Mouse (Mus musculus): Measurements from ENCODE around the gene Ptpre. TPM values are rescaled to one million over a fixed set of nuclear protein-coding genes. Genes with fewer than 3 reads are reported as not detected.
"Not testable (repeated sequence)": the region's sequence is repeated elsewhere in the genome, so short reads cannot be mapped to it uniquely, and the experiment has no call there.

The Ptpre gene
- total RNA-seq, 2 experiments from 2014 or later, result 23.7 to 25.4 TPM

DNA sequence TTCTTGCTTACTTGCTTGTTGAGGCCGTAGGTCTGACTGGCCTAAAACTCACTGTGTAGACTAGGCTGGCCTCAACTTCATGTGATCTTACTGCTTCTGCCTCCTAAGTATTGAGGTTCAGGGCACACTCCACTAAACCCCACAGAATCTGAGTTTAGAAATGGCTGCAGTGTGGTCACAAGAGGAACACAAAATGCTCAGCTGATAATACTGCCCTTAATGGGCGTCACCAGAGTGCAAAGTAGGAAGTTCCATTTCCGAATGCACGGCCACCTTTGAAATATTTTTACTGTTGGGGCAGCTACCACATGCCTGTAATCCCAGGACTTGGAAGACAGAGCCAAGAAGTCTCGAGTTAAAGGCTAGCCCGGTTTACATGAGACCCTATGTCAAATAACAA is 65.0 kb downstream of the Ptpre start:
- no peak for DNase-seq (ENCODE audit: low spot score in 2 of 2)

DNA sequence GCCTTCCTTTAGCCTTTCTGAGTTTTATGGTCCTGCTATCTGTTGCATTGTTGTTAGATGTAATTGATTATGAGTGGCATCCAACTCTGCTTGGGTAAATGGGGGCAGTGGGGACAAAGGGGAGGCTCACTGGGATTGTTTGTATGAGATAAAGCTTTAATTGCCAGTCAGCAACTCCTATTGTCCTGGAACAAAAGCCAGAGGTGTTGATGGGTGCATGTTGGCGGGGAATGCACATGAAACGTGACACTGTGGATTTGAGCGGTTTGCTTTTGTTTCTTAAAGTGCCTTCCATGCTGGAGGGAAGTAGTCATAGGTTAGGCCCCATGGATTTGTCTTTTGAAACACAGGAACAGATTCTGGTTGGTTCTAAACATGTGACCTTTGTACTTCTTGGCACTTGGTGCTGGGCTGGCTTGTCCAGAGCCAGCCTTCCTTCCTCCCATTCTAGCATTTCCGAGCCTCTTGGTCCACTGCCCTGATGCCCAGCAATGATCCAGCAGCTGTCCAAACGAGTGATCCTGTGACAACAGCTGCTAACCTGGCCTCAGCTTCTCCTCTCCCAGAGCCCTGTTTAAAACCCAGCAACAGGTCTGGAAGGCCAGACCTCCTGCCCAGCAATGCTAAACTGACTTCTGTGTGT is 65.7 kb downstream of the Ptpre start:
- no peak for DNase-seq (ENCODE audit: low spot score in 2 of 2)

DNA sequence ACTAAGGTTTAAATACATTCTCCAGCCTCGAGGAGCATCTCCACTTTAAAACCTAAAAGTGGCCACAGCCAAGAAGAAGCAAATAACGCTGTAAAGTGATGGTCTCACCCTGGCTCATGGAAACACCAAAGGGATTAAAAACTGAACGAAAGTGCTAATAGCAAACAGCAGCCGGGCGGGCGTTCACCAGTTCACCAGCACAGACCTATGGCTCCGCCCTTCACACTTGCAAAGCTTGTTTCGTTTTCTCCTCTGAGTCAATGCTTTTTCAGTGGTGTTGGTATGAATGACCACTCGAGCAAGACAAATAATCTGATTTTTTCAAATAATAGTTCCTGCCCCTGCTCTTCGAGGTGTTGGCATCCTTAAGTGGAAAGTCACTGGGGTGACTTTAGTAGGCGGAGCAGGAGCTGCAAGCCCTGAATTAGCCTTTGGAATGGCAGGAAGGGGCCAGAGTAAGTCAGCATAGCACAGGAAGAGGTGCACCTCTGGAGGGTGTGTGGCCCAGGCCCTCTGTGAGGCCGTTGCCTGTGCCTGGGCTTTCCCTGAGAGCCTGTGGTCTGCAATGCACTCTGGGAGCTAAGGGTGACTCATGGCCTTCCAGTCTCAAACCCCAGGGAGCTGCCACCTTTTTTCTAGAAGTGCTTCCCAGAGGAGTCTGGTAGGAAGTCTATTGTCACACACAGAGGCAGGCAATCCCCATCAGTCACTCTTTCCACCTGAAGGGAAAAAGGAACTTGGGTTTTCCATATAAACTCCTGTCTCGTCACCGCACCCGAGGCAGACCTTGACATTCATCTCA is 67.9 kb downstream of the Ptpre start:
- no peak for DNase-seq (ENCODE audit: low spot score in 2 of 2)

DNA sequence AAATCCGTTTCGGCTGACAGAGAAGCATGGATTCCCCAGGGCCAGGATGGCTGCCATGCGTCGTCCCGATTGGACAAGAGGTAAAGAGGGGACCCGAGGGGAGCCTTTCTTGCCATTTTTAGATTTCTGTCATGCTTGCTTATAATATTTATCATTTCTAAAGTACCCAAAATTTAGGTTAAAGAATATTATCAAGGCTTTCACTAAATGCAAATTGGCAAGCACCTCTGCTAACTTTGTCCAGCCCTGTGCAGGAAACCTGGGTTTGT is 68.5 kb downstream of the Ptpre start:
- no peak for DNase-seq (ENCODE audit: low spot score in 2 of 2)

DNA sequence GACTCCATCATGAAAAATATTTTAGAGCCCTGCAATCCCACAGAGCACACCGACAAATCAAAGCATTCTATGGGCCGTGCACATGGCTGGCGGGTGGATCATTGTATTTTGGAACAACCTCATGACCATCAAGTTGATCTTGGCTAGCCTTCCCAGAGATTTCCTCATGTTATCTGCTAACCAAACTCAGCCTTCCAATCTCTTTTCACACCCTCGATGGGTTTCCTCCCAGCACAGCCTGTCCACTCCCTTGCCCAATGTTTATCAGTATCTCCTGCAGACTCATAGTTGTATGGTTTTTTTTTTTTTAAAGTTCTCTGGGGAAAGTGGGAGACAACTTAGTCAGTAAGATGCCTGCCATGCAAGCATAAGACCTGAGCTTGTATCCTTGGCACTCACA is 70.9 kb downstream of the Ptpre start:
- DNase-seq (ENCODE audit: low spot score in 2 of 2), result no peak

DNA sequence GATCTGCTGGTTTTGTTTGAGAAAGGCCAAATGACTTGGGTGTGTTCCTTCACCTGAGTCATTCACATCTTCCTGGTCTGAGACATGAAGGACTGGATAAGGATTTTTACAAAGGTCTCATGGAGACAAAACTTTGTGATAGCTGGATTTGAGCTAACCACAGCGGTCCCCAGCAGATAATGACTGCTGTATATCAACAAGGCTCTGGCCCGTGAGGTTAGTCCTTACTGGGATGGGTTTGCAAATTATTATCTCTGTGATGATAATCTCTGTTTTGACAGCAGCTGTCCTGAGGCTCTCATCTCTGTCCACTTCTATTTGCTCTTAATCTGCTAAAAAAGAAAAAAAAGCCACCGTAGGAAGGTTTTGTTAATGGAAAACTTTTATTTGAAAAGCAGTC is 71.7 kb downstream of the Ptpre start:
- DNase-seq (ENCODE audit: low spot score in 2 of 2), result no peak

DNA sequence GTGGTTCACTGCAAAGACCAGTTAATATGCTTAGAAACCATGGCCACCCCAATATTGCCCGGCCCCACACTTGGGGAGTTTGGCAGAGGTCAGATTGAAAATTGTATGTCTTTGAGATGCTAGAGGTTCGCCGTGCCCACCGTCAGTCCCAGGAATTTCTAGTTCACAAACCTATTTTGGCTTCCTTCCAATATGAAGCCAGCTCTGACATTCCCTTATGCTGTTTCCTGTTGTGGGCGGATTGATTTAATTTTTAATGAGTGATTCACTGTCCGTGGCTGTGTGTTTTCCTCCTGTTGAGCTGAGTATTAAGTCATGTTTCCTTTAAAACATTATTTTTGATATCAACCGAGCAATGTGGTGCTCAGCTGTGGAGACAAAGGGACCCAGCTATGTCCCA is 72.4 kb downstream of the Ptpre start:
- no peak for DNase-seq (ENCODE audit: low spot score in 2 of 2)

DNA sequence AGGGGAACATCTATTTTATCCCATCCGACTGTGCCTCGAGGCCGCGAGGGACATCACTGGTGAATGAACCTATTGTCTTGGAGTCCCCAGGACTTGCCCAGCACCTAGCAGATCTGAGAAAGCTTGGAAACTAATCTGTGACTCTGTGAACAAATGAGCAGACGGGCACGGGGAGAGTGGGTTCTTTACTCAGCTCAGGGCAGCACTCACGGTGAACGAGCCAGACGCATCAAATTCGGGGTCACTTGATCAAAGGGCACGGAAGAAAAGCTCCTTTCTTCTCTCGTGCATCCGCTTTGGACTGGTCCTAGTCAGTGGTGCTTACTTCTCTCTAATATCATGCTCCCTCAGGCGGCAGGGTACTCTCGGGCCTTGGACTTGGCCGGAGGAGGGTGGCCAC is 75.0 kb downstream of the Ptpre start:
- DNase-seq (ENCODE audit: low spot score in 2 of 2), result no peak

DNA sequence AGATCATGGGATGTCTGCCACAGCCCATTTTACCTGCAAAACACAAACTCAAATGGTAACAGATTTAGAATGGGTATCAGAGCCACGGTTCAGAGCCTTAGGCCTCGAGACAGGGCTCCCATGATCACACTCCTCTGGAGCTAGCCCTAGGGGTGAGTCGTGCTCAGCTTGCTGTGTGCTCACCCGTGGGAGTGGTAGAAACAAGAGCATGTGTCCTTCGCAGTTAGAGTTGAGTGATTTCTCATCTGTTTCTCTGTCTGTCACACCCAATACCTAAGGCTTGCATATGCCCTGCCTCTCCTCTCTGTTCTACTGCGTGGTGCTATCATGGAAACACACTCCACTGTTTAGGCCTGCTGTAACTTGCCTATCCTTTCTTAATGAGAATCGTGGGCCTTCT is 75.5 kb downstream of the Ptpre start:
- no peak for DNase-seq (ENCODE audit: low spot score in 2 of 2)

DNA sequence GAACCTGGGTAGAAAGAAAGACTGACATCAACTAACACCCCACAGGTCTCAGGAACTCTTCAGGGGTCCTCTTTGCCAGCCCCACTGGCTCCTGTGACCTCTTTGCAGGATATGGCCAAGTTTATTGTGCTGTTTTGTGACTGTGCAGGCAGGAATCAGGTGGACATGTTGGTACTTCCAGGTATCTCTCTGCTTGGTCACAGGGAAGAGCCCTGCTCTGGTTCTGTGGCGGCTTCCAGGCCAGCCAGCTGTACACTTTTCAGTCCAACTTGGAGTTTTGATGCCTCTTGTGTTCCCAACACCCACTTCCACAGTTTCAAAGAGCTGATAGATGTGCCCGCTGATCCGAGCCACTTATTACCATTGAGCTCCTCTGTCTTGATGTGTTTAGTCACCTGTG is 76.1 kb downstream of the Ptpre start:
- DNase-seq (ENCODE audit: low spot score in 2 of 2), result no peak

DNA sequence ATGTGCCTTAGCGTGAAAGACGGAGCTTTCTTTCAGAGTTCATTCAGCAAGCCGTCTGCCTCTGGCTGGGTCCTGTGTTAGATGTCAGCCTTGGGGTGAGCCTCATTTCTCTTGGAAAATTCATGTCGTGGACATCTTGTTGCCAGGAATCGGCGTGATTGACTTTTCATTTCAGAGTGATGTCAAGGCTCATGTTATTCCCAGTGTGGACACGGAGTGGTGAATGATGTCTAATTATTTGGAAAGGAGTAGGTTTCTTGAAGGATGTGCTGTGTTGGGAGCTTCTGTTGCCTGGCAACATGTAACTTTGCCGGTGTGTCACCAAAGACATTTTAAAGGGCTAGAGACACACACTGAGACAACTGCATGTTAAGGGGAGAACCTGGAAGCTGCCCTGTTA is 77.6 kb downstream of the Ptpre start:
- DNase-seq (ENCODE audit: low spot score in 2 of 2), result no peak

DNA sequence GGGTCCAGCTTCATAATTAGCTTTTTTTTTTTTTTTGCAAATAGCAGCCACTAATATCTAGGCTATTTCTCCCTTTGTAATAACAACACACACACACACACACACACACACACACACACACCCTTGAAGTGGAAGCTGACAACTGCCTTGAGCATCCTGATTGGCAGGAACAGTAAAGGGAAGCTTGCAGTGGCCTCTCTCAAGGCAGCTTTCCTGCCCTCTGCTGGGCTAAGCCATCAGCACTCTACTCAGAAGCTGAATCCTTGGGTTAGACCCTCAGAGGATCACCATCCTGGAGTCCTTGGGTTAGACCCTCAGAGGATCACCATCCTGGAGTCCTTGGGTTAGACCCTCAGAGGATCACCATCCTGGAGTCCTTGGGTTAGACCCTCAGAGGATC is 79.2 kb downstream of the Ptpre start:
- DNase-seq (ENCODE audit: low spot score in 2 of 2), result not testable (repeated sequence)

DNA sequence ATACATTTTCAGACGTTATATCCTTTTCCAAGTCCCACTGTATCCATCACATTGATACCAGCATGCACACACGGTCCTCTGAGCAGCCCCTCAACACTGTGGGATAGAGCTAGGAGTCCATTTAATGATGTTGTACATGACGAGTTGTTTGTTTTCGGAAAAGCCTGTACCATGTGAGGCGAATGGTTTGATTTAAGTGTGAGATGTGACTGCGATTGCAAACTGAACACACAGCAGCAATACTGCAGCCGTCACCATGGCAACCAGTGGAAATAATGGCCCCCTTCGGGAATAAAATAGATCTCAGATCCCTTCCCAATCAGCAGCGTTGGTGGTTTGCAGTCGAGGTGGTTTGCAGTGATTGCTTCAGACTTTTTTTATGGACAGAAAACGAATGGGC is 80.5 kb downstream of the Ptpre start:
- peak in 1 of 2 experiments; percentile 49 for DNase-seq (ENCODE audit: low spot score in 2 of 2)

DNA sequence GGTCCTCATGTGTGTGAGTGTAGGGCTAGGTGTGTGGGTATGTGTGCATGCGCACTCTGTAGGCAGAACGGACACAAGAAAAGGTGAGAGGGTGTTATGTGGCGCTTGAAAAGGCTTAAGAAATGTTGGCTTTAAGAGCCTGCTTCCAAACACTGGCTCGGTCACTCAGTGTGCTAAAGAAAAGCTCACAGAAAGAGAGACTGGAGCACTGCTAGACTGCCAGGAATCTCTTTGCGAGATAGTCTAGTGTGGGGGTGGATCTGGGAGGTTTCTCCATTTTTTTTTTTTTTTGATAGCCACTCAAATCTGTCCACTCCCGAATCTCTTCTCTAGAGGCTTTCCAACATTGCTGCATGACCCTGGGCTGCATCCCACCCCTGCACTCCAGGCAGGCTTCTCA is 84.4 kb downstream of the Ptpre start:
- no peak for DNase-seq (ENCODE audit: low spot score in 2 of 2)

DNA sequence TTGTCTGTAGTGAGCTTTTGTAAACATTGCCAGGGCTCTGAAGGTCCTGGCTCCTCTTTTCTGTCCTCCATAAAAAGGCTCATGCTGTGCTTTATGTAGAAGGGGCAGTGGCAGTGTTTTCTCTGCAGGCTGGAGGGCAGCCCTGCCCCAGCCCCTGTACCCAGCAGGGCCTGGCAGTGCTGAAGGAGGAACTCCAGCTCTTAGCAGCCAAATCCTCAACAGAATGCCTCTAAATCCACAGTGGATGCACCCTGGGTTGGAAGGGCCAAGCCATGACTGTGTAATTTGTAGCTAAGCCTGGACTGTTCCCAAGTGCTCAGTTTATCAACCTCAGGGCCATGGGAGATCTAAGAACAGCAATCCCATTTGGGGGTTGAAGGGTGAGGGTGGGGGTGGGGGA is 85.0 kb downstream of the Ptpre start:
- no peak for DNase-seq (ENCODE audit: low spot score in 2 of 2)

DNA sequence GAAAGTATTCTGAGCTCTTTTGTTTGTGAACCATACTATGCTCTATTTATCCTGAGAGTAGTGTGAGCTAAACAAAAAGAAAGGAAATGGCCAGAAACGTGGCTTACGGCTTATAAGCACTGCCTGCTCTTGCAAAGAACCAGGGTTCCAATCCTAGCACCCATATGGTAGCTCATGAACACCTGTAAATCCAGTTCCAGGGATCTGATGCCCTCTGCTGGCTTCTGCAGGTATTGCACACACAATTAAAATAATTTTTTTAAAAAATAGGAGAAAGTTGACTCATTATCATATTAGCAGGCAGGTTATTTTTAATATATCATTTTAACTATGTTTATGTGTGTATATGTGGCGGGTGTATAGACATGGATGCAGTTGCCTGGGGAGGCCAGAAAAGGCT is 87.6 kb downstream of the Ptpre start:
- DNase-seq (ENCODE audit: low spot score in 2 of 2), result no peak

DNA sequence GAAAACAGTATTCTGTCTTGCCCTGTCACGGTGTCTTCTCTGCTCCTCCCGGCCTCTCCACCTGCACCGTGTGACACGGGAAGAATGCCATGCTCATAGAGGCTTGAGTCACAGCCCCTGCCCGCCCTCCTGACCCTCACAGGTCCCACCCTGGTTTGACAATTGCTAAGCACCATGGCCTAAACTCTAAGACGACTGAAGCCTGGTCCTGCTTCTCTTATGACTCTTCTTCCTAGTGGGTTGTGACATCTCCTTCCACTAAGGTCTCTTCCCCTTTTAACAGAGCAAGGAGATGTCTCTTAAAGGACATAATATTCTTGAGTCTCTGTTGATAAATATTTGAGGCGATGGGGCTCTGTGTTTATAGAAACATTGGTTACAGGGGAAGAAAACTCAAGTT is 91.1 kb downstream of the Ptpre start:
- DNase-seq (ENCODE audit: low spot score in 2 of 2), result no peak

DNA sequence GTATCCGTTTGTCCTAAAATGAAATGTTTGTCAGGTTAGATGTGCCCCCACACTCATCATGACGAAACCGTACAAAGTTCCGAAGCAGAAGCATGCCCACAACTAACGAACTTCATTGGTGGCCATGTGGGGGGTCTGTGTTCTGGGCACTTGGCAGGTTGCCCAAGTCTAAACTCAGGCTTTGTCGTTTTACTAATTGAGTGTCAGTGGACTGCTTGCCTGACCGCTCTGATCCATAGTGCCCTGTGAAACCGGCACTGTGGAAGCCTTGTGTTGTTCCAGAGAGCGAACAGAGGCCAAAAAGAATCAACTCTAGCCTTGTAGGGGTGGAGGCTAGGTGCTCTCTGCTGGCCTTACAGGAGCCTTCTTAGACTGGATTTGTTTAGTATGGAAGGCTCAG is 91.7 kb downstream of the Ptpre start:
- no peak for DNase-seq (ENCODE audit: low spot score in 2 of 2)

DNA sequence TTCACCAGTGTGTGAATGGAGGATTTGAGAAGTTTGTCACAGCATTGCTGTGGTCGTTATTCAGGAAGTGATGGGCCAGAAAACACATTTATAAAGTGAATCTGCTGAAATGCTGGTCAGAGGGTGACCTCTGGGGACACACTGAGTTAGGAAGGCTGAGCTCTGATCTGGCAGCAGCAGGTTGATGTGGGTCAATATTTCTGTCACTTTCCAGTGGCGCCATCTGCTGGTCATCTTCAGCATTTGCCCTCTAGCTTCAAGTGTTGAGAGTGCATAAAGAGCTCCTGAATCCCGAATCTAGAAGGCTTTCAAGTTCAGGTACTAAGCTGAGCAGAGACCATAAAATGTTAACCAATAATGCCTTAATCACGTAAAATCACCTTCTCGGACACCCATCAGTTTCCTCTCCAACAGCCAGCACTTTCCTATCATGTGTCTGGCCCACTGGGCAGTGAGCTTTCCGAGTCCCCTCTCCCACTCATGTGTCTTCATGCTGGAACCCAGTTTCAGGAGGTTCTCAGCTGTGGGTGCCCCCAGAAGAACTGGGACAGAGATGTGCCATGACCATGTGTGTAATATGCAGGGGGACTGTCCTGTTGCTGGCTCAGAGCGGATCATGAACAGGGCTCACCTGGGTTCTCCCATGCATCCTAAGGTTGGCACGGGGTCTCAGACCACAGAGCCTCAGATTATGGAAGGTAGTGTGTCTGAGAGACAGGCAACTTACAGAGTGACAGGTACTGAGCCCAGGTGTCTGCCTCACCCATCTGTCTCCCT is 94.7 kb downstream of the Ptpre start:
- DNase-seq (ENCODE audit: low spot score in 2 of 2), result peak; percentile 80 to 84

DNA sequence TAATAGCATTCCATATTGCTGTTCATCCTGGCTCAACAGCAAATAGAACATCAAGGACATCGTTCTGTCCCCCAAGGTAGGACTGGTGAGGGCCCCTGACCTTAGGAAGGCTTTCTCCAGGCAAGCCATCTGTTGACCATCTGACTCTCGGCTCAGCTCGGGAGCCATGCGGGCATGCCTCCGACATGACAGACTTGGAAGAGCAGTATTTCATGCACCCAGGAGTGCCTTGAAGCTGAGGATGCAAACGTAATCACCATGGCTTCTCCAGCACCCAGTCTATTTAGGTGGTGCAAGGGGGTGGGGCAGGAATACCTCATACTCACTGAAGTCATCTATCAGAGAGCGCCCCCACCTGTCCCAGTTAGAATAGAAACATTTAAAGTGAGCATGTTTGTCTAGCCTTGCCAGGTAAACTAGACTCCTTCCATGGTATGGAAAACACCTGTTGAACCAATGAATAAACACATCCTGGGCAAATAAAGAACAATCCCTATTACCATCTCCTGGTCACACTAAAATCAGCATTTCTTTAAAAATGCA is 95.5 kb downstream of the Ptpre start:
- no peak for DNase-seq (ENCODE audit: low spot score in 2 of 2)

DNA sequence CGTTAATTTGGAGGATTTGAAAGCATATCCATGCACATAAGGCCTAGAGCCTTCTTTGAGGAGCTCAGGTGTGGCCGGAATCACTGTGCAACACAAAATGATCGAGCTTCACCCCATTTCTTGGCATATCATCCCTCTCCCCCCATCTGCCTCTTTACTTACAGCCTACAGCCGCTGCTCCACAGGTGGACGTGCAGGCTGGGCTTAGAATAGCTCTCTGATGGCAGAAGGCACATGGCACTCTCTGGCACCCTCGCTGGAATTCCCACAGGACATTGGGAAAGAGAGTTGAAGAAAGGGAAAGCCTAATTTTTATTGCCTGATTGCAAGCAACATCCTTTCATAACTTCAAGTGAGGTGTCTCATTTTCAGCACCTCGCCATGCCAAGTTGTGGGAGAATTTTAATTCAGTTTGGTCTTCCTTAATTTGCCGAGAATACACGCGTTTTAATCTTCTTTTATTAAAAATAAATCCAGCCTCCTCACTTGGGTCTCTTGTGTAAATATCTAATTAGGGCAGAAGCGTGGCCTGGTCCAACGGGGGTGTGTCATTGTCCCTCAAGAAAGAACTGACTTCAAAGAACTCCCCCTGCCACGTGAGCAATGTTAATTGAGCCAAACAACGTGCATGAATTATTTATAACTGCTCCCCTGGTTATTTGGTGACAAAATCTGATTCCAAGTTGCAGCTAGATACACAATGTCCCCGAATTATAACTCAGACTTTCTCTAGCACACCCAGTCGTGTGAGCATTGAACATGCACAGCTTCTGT is 97.8 kb downstream of the Ptpre start:
- DNase-seq (ENCODE audit: low spot score in 2 of 2), result no peak

All from left cerebral cortex, adult 18-20 months (tissue).